Mouse (Mus musculus) mesoderm, embryonic 11.5 days (tissue): ENCODE data around the gene AL732309.1.
A peak's percentile ranks its signal among the peaks of the same experiment; 100 is the strongest.

ENCODE experiments used
- DNase-seq: peaks from one replicate; pipeline ENCODE4 v3.0.0-alpha.2; 2012; ENCODE audit warnings: low read depth, low spot score

AL732309.1 gene

DNA sequence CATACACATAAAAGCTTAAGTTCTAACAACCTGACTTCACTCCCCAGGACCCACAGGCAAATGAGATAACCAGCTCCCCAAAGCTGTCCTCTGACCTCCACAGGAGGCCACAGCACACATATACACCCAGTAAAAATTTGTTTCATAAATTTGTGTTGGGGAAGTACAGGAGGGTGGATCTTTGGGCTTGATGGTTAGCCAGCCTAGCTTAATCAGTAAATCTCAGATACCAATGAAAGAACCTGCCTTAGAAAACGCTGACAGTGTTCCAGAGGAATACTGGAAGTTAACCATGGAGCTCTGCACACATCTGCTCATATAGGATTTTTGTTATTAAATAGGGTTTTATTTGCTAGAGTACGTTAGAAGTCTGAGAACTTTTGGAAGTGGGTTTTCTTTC lies 29.0 kb downstream of the AL732309.1 start:
- DNase-seq: no peak

DNA sequence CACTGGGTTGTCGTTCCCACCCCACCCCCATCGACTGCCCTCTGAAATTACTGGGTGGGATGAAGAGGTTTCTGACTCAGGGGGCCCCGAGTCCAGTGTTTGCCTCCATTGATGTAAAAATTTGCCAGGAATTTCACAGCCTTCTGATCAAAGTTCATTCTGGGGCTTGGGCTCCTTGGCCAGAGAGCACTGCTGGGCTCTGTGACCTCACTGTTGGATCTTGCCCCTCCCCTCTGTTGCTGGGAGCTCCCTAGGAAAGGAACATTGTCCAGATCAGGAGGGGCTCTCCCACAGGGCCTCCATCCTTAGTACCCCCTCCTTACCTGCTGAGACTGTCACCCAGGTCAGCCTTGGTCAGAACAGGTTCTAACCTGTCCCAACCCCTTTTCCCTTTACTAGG lies 32.2 kb downstream of the AL732309.1 start, which contains the start of gene Stpg3:
Stpg3 (minus strand) TSS at position 194 of the 400 bp plus-strand sequence.
- no peak for DNase-seq

DNA sequence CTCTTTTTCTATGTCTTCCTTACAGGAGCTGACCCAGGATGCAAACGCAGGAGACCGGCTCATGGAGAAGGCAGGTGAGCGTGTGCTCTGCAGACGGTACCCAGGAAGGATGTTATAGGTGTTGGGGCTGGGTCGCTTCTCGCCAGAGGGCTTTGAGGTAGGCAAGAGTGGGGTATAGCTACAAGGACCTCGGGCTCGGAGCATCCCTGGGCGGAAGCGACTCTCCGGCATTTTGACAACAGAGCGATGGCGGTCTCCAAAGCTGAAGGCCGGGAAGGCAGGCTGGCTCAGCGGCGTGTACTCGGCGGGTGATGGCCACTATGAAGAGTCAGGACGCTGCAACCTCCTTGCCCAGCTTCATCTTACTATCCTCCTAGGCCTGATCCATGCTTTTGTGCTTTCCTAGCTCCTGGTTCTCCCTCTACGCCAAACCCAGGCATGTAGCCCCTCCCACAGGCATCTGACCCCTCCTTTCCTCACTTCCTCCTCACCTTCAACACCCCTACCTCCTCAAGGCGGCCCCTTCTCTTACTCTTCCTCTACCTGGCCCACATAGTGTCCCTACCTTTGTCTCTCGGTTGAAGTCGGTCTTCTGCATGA lies 33.3 kb downstream of the AL732309.1 start:
- no peak for DNase-seq

DNA sequence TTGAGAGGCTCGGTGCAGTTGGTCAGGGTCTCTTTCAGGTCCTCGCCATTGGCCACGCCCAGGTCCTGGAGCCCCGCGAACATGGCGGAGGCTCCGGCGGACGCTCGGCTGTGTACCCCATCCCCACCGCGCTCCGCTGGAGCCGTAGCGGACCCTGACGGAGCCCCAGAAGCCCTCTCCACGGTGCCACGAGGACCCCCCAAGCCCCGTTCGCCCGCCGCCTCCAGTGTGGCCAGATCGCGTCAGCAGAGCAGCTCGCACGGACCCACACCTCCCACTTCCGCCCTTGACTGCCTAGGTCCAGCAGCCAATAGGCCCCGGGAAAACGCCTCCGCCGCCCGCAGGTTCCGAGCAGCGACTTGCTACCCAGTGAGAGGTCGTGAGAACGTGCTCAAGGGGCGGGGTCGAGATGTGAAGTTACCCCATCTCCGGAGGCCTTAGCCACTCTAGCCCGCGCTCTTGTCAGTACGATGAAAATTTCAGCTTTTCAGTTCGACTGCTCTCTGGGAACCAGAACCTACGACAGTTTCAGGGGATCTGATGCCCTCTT lies 35.5 kb downstream of the AL732309.1 start, which contains the start of gene Nelfb:
Nelfb (minus strand) TSS at position 369 of the 550 bp plus-strand sequence.
- DNase-seq: peak; percentile 92

DNA sequence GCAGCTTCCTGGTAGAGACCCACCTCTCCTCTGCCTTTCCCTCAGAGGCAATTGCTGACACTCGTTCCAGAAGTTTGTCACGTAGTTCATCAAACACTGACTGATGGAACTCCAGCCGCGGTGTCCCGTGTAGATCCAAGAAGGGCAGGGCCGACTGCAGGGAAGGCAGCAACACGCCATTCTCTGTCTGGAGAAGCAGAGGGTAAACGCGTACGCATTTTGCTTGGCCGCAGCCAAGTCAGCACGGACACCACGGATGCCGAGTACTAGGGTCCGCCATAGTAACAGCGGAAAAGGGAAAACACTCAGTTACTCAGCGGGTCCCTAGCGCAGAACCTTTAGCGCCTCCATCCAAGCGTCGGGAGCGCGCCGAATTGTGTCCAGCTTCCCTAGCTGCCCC lies 36.0 kb downstream of the AL732309.1 start:
- DNase-seq: no peak

DNA sequence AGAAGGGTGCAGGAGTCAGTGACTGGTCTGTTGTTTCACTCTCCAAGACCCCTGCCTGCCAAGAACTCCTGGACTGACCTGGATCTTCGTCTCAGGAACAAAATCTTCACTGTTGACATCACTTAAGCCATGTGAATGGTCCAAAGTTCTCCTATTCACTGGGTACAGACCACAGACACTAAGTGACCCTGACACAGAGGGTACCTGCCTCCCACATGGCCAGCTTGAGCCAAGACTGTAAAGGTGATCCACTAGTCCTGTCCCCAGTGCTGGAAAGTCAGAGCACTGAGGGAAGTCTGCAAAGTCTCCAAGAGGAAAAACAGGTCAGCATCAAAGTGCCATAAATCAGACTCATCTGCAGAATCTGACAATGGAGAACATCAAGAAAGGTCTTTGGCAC lies 39.1 kb downstream of the AL732309.1 start:
- DNase-seq: no peak

DNA sequence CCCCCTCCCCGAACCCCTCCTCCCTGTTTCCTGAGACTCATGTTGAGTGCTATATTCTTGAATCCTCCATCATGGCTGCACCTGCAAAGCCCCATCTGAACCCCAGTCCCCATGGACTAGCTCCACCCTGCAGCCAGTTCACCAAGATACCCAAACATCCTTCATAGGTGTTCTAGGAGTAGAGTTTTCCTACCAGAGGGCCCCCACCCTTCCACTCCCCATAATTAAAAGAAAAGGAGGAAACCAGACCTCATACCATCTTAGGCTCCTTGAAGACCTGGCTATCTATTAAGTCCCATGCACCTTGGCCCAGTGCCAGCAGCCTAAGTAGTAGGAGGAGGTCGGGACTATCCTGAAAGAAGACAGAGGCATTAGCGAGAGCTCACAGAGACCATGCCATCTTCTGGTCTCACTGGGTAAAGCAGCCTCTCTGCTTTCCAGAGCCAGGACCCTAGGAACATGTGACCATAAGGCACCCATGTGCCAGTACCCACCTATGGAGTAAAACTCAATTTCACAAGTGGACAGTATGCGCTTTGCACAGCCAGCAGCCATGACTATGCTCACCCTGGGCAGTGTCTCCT lies 42.9 kb downstream of the AL732309.1 start:
- no peak for DNase-seq

DNA sequence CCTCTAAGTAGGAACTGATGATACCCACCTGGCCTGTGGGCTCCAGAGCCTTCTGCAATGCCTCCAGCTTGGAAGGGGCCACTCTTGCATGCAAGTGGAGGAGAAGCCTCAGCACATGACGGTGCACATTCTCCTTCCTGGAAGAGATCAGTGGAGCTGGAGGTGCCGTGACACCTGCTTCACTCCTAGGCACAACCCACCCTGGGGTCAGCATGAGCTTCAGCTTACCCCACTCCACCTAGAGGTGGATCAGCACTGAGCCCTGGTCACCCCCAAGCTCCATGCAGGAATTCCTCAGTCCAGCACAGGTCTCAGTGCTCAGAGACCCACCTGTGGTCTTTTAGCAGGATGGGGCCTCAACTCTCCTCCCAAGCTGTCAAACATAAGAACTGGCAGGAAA lies 46.0 kb downstream of the AL732309.1 start:
- no peak for DNase-seq

DNA sequence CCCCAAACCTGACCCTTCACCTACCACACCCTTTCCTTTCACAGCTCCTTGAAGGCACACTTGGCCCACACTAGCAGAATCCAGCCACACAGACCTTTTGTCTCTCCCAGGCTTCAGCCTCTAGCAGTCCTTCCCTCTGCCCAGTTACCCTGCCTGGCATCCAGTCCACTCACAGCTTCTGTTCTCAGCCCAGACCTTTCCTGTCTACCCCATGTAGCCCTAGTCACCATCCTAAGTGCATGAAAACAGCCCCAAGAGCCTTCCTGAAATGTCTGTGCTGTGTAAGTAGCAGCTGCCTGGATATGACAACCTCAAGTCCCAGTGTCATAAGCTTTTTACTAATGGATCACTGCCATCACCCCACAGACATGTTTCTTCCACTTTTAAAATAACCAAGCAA lies 48.7 kb downstream of the AL732309.1 start:
- DNase-seq: no peak

DNA sequence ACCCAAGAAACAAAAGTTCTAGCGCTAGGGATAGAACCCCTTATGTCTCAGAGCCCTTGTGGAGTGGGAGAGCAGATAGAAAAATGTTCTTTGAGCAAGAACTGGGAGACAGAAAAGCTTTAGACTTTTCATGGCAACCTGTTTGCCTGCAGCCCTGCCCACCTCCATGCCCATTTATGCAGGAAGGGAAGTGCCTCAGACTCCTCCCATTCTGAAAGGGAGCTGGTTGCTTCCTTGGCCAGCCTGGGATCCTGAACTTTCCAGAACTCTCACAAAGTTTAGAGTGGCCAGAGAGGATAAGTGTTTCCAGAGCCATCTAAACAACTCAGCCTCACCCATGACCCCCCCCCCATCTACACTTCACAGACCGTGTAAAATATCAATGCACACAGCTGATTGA lies 49.5 kb downstream of the AL732309.1 start:
- DNase-seq: no peak

DNA sequence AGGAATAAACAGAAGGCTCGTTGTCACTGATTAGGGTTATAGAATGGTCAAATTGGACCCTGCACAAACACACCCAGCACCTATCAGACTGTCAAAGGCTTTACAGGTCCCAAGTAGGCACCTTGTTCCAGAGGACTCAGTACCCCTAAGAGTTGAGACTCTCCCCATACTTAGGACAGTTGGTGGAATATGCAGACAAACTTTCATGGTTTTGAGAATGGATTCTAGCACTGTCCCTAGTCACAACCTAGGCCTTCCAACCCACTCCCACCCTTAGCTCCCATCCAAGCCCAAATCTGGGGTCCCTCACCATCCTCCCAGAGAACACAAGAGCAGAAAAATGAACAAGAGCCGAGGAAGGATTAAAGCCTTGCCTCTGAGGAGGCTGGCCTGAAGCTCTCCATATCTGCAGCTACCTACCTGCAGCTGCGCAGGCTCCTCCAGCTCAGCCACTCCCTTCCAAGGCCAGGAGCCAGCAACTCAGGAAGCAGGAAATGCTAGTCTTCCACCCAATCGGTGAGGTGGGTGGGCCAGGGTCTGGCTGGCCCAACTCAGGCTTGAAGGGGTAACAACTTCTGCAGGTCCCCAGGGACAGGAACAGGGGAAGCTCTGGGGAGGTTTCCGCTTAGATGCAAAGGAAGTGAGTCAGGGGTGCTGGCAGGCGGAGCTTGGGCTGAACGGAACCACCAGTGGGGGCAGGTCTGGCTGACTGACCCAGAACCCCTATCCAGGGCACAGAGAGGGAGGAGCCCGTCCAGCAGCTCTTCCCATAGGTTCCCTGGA lies 50.3 kb downstream of the AL732309.1 start, which contains the start of gene Tor4a:
Tor4a (minus strand) TSS at position 715 of the 783 bp plus-strand sequence.
- no peak for DNase-seq

DNA sequence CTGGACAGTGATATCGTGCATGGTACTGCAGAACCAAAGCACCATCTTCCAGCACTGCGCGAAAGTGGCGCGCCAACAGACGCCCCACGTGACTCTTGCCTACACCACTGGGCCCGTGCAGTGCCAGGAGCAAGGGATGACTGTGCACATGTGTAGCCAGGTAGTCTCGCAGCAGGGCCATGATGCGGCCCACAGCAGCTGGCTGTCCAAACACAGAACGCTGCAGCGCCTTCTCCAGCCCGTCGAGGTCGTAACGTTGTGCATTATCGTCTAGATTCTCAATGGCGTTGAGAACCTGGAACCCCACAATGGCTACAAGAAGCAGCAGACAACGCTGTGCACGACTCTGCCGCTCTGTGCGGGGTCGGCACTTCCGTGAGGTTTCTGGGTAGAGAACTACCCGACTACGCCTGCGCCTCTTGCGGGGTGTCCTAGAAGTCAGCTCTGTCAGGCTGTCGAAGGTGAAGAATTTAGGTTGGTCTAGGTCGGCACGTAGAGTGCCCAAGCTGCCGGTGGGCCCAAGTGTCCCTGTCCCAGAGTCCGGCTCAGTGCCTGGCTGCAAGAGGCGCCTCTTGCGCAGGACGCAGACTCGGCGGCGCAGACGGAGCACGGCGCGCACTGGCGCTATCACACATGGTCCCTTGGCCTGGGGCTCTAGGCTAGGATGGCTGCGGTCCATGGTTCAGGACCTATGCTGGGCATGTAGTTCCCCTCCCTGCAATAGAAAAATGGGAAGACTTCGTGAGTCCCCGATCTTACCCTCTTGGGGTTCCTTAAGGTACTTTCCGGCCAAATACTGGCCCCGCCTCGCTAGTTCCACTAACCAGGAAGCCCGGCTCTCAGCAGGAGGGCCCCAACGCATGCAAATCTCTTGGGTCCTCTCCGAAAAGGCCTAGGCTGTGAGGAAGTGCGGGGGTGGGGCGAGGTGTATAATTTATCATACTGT lies 51.2 kb downstream of the AL732309.1 start:
- no peak for DNase-seq
